Mouse (Mus musculus): ENCODE measurements at regions not wholly inside any gene's neighbourhood (a gene's known extent, or its start where the extent isn't known, plus 50 kb on each side); places are given as distances from the start of the nearest gene placed in this dataset.

- Histone ChIP-seq H3K4me3 (no peak overlapping the region), H3K27me3 (ENCODE audit: control insufficient read depth, insufficient read depth, low read length) (no peaks in the 10 kb centered on the region), H3K27ac (no peak overlapping the region), H3K4me1 (ENCODE audit: control insufficient read depth, insufficient read depth, low read length) (no peaks in the 10 kb centered on the region), H3K9ac (ENCODE audit: low read depth, low read length) (no peak overlapping the region), H3K36me3 (ENCODE audit: control insufficient read depth, insufficient read depth, low read length) (no peaks in the 10 kb centered on the region), H3K79me2 (replicated peaks; ENCODE audit: control insufficient read depth, insufficient read depth, low read length) (no peaks in the 10 kb centered on the region)
- intact Hi-C loops (cut with DNase I), result no loop called here
- WGBS, result 65% methylated on average over 2 of the region's 2 CpGs
- no peak for DNase-seq
- peak; percentile 47 for TF ChIP-seq CTCF (IDR thresholded peaks at IDR 0.05)
- no peak for TF ChIP-seq POLR2A (IDR thresholded peaks at IDR 0.05; ENCODE audit: insufficient read depth, low read depth, low read length)
- TF ChIP-seq EP300 (IDR thresholded peaks at IDR 0.05; ENCODE audit: insufficient read depth, low read depth, low read length), result no peak
Measured at GRCm38 (mm10) chr1:169103113-169103512, 428.2 kb downstream of the Nuf2 start.

GRCm38 (mm10) chr1:169099221-169099620 is 432.0 kb downstream of the Nuf2 start:
- H3K27me3 ChIP-seq (ENCODE audit: control insufficient read depth, insufficient read depth, low read length), result no peaks in the 10 kb centered on the region
- peak in 1 of 2 experiments; percentile 3 for DNase-seq
- intact Hi-C loops (cut with DNase I), result no loop called here
- no peak overlapping the region for H3K27ac ChIP-seq
- 32% methylated on average over 5 of the region's 5 CpGs for WGBS
- H3K4me3 ChIP-seq, result no peak overlapping the region
- H3K36me3 ChIP-seq (ENCODE audit: control insufficient read depth, insufficient read depth, low read length), result no peaks in the 10 kb centered on the region
- H3K79me2 ChIP-seq (replicated peaks; ENCODE audit: control insufficient read depth, insufficient read depth, low read length), result no peaks in the 10 kb centered on the region
- TF ChIP-seq CTCF (IDR thresholded peaks at IDR 0.05) (no peak), EP300 (IDR thresholded peaks at IDR 0.05; ENCODE audit: insufficient read depth, low read depth, low read length) (no peak), POLR2A (IDR thresholded peaks at IDR 0.05; ENCODE audit: insufficient read depth, low read depth, low read length) (no peak)
- H3K9ac ChIP-seq (ENCODE audit: low read depth, low read length), result no peak overlapping the region
- no peaks in the 10 kb centered on the region for H3K4me1 ChIP-seq (ENCODE audit: control insufficient read depth, insufficient read depth, low read length)

- Histone ChIP-seq H3K27ac (no peak overlapping the region), H3K27me3 (ENCODE audit: control insufficient read depth, insufficient read depth, low read length) (no peaks in the 10 kb centered on the region)
- no peak for TF ChIP-seq EP300 (IDR thresholded peaks at IDR 0.05; ENCODE audit: insufficient read depth, low read depth, low read length)
- TF ChIP-seq POLR2A (IDR thresholded peaks at IDR 0.05; ENCODE audit: insufficient read depth, low read depth, low read length), result no peak
- TF ChIP-seq CTCF (IDR thresholded peaks at IDR 0.05), result no peak
Measured at GRCm38 (mm10) chr1:169096737-169097136, 434.5 kb downstream of the Nuf2 start.

GRCm38 (mm10) chr1:169093602-169094354 is 437.5 kb downstream of the Nuf2 start:
- no peaks in the 10 kb centered on the region for H3K36me3 ChIP-seq (ENCODE audit: control insufficient read depth, insufficient read depth, low read length)
- no peak overlapping the region for H3K9ac ChIP-seq (ENCODE audit: low read depth, low read length)
- peak in 1 of 2 experiments; percentile 14 for DNase-seq
- WGBS, result 44% methylated on average over 3 of the region's 3 CpGs
- intact Hi-C loops (cut with DNase I), result no loop called here
- H3K79me2 ChIP-seq (replicated peaks; ENCODE audit: control insufficient read depth, insufficient read depth, low read length), result no peaks in the 10 kb centered on the region
- H3K4me1 ChIP-seq (ENCODE audit: control insufficient read depth, insufficient read depth, low read length), result no peaks in the 10 kb centered on the region; the same call in 1 of the 2 replicates
- H3K4me3 ChIP-seq, result no peak overlapping the region
- no peak overlapping the region for H3K27ac ChIP-seq
- TF ChIP-seq EP300 (IDR thresholded peaks at IDR 0.05; ENCODE audit: insufficient read depth, low read depth, low read length) (no peak), CTCF (IDR thresholded peaks at IDR 0.05) (no peak), POLR2A (IDR thresholded peaks at IDR 0.05; ENCODE audit: insufficient read depth, low read depth, low read length) (no peak)
- no peaks in the 10 kb centered on the region for H3K27me3 ChIP-seq (ENCODE audit: control insufficient read depth, insufficient read depth, low read length)

More at GRCm38 (mm10) chr1:169096737-169097136, 434.5 kb downstream of the Nuf2 start:
- no peak overlapping the region for H3K9ac ChIP-seq (ENCODE audit: low read depth, low read length)
- no peak for DNase-seq
- 51% methylated on average over 5 of the region's 5 CpGs for WGBS
- no peaks in the 10 kb centered on the region for H3K36me3 ChIP-seq (ENCODE audit: control insufficient read depth, insufficient read depth, low read length)
- H3K4me1 ChIP-seq (ENCODE audit: control insufficient read depth, insufficient read depth, low read length), result no peaks in the 10 kb centered on the region; the same call in 1 of the 2 replicates
- no peaks in the 10 kb centered on the region for H3K79me2 ChIP-seq (replicated peaks; ENCODE audit: control insufficient read depth, insufficient read depth, low read length)
- intact Hi-C loops (cut with DNase I), result no loop called here
- no peak overlapping the region for H3K4me3 ChIP-seq

- H3K27ac ChIP-seq, result no peak overlapping the region
- H3K36me3 ChIP-seq (ENCODE audit: control insufficient read depth, insufficient read depth, low read length), result no peaks in the 10 kb centered on the region
- DNase-seq, result no peak
- no peak for TF ChIP-seq CTCF (IDR thresholded peaks at IDR 0.05)
- no peak for TF ChIP-seq POLR2A (IDR thresholded peaks at IDR 0.05; ENCODE audit: insufficient read depth, low read depth, low read length)
- TF ChIP-seq EP300 (IDR thresholded peaks at IDR 0.05; ENCODE audit: insufficient read depth, low read depth, low read length), result no peak
- no peaks in the 10 kb centered on the region for H3K4me1 ChIP-seq (ENCODE audit: control insufficient read depth, insufficient read depth, low read length)
- WGBS, result 76% methylated on average over 3 of the region's 3 CpGs
- H3K9ac ChIP-seq (ENCODE audit: low read depth, low read length), result no peak overlapping the region
- no peaks in the 10 kb centered on the region for H3K79me2 ChIP-seq (replicated peaks; ENCODE audit: control insufficient read depth, insufficient read depth, low read length)
- intact Hi-C loops (cut with DNase I), result no loop called here
- H3K27me3 ChIP-seq (ENCODE audit: control insufficient read depth, insufficient read depth, low read length), result no peaks in the 10 kb centered on the region
- no peak overlapping the region for H3K4me3 ChIP-seq
Measured at GRCm38 (mm10) chr1:169086032-169086431, 445.2 kb downstream of the Nuf2 start.

GRCm38 (mm10) chr1:169080686-169081085 is 450.6 kb downstream of the Nuf2 start:
- H3K36me3 ChIP-seq (ENCODE audit: control insufficient read depth, insufficient read depth, low read length), result no peaks in the 10 kb centered on the region
- no peak overlapping the region for H3K27ac ChIP-seq
- no peaks in the 10 kb centered on the region for H3K27me3 ChIP-seq (ENCODE audit: control insufficient read depth, insufficient read depth, low read length)
- H3K79me2 ChIP-seq (replicated peaks; ENCODE audit: control insufficient read depth, insufficient read depth, low read length), result no peaks in the 10 kb centered on the region
- H3K4me1 ChIP-seq (ENCODE audit: control insufficient read depth, insufficient read depth, low read length), result no peaks in the 10 kb centered on the region
- TF ChIP-seq EP300 (IDR thresholded peaks at IDR 0.05; ENCODE audit: insufficient read depth, low read depth, low read length) (no peak), POLR2A (IDR thresholded peaks at IDR 0.05; ENCODE audit: insufficient read depth, low read depth, low read length) (no peak), CTCF (IDR thresholded peaks at IDR 0.05) (no peak)
- WGBS, result 84% methylated on average over 1 of the region's 1 CpGs
- no peak overlapping the region for H3K9ac ChIP-seq (ENCODE audit: low read depth, low read length)
- no peak for DNase-seq
- no peak overlapping the region for H3K4me3 ChIP-seq
- intact Hi-C loops (cut with DNase I), result no loop called here
